Mouse (Mus musculus): ENCODE results near the gene Acadl.

DNA sequence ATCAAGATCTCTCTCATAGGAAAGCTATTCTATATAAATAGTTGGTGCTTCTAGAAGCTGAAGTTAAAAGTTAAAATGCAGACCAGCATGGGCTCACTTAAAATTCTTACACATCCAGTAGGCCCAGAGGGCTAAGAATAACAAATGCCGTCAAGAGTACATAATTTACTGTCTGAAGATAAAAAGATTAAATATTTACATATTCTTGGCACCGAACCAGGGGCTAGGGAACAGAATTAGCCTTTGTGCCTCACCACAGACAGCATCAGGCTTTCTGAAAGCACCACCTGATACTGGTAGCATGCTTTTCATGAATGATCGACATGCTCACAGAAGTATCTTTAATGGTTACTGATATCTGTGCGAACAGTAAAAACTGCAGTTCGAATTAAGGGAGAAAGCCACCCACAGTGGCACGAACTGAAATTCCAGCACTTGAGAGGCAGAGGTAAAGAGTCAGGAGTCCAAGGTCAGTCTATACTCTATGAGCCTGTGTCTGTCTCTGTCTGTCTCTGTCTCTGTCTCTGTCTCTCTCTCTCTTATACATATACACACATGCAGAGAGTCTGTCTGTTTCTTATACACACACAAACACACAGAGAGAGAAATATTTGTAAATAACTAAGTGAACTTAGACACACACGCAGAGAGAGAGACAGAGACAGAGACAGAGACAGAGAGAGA lies 23.2 kb downstream of the Acadl start:
- TF ChIP-seq POLR2A (IDR thresholded peaks at IDR 0.05; ENCODE audit: low read depth, low read length): no peak
- TF ChIP-seq CTCF (IDR thresholded peaks at IDR 0.05; ENCODE audit: borderline replicate concordance, insufficient read depth, low read length): no peak

All from embryonic fibroblast, embryonic 13.5 days (primary cell).